Mouse (Mus musculus) ES-Bruce4 (cell line): Measurements from ENCODE around the gene Cep70. TPM values are rescaled to one million over a fixed set of nuclear protein-coding genes. Genes with fewer than 3 reads are reported as not detected.

Source experiments
- H3K27ac ChIP-seq: 2 replicates; pipeline ENCODE4 v1.5.1; 2012; ENCODE audit warnings: low read length, inconsistent platforms; ENCODE audit not compliant: insufficient read depth
- H3K27me3 ChIP-seq: 2 replicates; pipeline ENCODE4 v1.6.1; 2012; ENCODE audit warnings: mild to moderate bottlenecking, low read length, inconsistent platforms; ENCODE audit not compliant: control insufficient read depth, poor library complexity, insufficient read depth, severe bottlenecking
- H3K36me3 ChIP-seq: 2 replicates; pipeline ENCODE4 v1.6.1; 2012; ENCODE audit warnings: inconsistent platforms, mild to moderate bottlenecking, low read length, moderate library complexity; ENCODE audit not compliant: control insufficient read depth, poor library complexity, insufficient read depth, severe bottlenecking
- H3K4me1 ChIP-seq: one replicate; pipeline ENCODE4 v1.8.1; 2011; ENCODE audit warnings: low read length; ENCODE audit not compliant: control insufficient read depth, insufficient read depth
- H3K4me3 ChIP-seq: 2 replicates; pipeline ENCODE4 v1.5.1; 2011; ENCODE audit warnings: low read depth, mild to moderate bottlenecking, low read length
- H3K9ac ChIP-seq: 2 replicates; pipeline ENCODE4 v1.6.1; 2012; ENCODE audit warnings: low read depth, mild to moderate bottlenecking, inconsistent platforms; ENCODE audit not compliant: poor library complexity, severe bottlenecking
- H3K9me3 ChIP-seq: replicated peaks from 2 replicates; pipeline ENCODE4 v1.6.1; 2012; ENCODE audit warnings: mild to moderate bottlenecking, low read length, inconsistent platforms; ENCODE audit not compliant: control insufficient read depth, poor library complexity, insufficient read depth, severe bottlenecking
- CTCF ChIP-seq: IDR thresholded peaks from one replicate; pipeline ENCODE4 v1.8.1; 2011; ENCODE audit warnings: low read depth, low read length
- EP300 ChIP-seq: IDR thresholded peaks from 2 replicates; pipeline ENCODE4 v1.6.1; 2011; ENCODE audit warnings: low read depth, low read length; ENCODE audit not compliant: insufficient read depth
- POLR2A ChIP-seq: IDR thresholded peaks from one replicate; pipeline ENCODE4 v1.8.1; 2011; ENCODE audit warnings: low read length; ENCODE audit not compliant: insufficient read depth
- polyA plus RNA-seq: library from polyadenylated mRNA; stranded (reverse); fragments of >200 nt; gene quantifications from 2 replicates; pipeline ENCODE4 v1.2.4, GENCODE M21; 2011; ENCODE audit warnings: low read depth; ENCODE audit not compliant: missing spikeins, insufficient read depth, insufficient read length

Gene Cep70
- polyA plus RNA-seq, 1 experiment: 51.7 TPM

DNA sequence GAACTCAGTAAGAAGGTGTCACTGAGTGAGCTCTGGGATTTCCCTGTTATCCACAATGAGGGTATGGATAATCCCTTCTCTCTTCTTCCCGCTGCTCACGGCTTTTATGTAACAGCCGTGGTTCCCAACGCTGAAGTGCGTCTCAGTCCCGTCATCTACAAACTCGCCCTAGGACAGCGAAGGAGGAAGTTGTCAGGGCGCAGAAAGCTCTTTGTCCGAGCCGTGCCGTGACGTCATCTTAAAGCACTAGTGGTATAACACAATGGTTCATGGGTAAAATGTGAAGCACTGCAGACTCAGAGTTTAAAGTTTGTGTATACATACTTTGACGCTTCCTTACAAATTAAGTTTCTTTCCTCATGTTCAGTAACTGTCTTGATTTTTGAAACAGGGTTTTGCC, 13.7 kb upstream of the Cep70 start:
- Histone ChIP-seq H3K36me3 (no peaks in the 10 kb centered on the region), H3K27me3 (no peaks in the 10 kb centered on the region), H3K4me1 (no peaks in the 10 kb centered on the region), H3K27ac (no peak overlapping the region), H3K4me3 (no peak overlapping the region), H3K9ac (no peak overlapping the region), H3K9me3 (no peaks in the 10 kb centered on the region)
- TF ChIP-seq EP300 (no peak), CTCF (no peak), POLR2A (no peak)

DNA sequence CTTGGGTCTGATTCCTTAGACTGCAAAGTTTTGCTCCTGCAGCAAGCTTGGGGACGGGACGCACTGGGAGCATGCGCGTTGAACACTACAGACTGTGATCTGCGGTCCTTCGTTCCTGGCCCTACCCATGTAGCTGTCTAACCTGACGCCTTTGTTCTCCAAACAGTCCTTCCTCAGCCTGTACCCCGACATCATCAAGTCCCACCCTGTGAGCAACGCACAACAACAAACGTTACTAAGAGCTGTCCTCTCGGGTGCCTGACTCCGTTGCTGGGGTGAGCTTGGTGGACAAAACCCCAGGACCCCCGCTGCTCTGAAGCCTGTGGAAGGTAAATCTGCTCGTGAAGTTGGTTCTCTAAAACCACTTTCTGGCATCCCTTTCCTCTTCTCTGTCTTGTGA, 6.0 kb upstream of the Cep70 start, which contains the start of gene Faiml:
Gene Faiml, minus strand, starts transcription at position 101 of the 400 bp plus-strand sequence.
- no peaks in the 10 kb centered on the region for H3K36me3 ChIP-seq
- H3K4me1 ChIP-seq: no peaks in the 10 kb centered on the region
- H3K27me3 ChIP-seq: no peaks in the 10 kb centered on the region
- no peak within 1 kb of the TSS for H3K9ac ChIP-seq
- peaks cover 4% of the 10 kb centered on the region; the same call in 1 of the 2 replicates for H3K9me3 ChIP-seq
- no peak for TF ChIP-seq POLR2A
- TF ChIP-seq EP300: no peak
- TF ChIP-seq CTCF: no peak
- H3K27ac ChIP-seq: no peak within 1 kb of the TSS
- H3K4me3 ChIP-seq: no peak within 1 kb of the TSS

DNA sequence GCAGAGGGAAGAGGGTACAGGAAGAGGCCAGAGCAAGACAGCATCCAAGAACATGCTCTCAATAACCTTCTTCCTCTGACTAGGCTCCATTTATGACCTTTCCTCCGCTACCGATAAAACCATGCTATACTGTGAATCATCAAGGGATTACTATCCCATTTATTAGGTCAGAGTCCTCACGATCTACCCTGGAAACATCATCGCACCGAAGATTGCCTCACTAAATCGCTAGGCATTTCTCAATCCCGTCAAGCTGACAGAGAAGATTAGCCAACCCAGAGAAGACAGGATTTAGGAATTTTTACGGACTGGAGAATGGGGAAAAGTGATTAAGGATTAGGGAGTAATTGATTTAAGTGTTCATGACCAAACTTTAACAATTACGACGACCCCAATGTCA, 4.9 kb upstream of the Cep70 start:
- peaks cover 4% of the 10 kb centered on the region; the same call in 1 of the 2 replicates for H3K9me3 ChIP-seq
- H3K27ac ChIP-seq: no peak overlapping the region
- no peaks in the 10 kb centered on the region for H3K4me1 ChIP-seq
- no peak for TF ChIP-seq CTCF
- TF ChIP-seq POLR2A: no peak
- no peak for TF ChIP-seq EP300
- H3K9ac ChIP-seq: no peak overlapping the region
- no peaks in the 10 kb centered on the region for H3K36me3 ChIP-seq
- H3K27me3 ChIP-seq: no peaks in the 10 kb centered on the region
- H3K4me3 ChIP-seq: no peak overlapping the region

DNA sequence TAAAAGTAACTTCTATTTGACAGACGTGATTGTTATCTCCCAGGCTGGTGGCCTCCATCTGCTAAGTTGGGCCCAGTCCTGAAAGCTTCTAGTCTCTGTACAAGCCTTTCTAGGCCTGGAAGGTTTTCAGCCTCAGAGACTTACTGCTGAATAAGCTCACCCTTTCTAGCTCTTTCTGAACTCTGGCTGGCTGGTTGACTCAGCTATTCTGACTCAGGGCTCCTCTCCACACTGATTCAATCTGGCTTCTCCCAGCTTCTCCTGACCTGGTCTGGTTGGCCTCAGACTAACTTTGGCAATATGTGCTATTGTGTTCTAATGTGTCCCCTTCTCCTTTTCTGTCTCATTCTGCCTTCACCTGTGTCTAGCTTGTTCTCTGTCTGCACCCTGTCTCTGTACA, 3.9 kb upstream of the Cep70 start:
- no peaks in the 10 kb centered on the region for H3K27me3 ChIP-seq
- no peak overlapping the region for H3K9ac ChIP-seq
- H3K9me3 ChIP-seq: peaks cover 4% of the 10 kb centered on the region; the same call in 1 of the 2 replicates
- no peaks in the 10 kb centered on the region for H3K36me3 ChIP-seq
- no peaks in the 10 kb centered on the region for H3K4me1 ChIP-seq
- H3K27ac ChIP-seq: no peak overlapping the region
- TF ChIP-seq POLR2A: no peak
- TF ChIP-seq CTCF: no peak
- TF ChIP-seq EP300: no peak
- no peak overlapping the region for H3K4me3 ChIP-seq

DNA sequence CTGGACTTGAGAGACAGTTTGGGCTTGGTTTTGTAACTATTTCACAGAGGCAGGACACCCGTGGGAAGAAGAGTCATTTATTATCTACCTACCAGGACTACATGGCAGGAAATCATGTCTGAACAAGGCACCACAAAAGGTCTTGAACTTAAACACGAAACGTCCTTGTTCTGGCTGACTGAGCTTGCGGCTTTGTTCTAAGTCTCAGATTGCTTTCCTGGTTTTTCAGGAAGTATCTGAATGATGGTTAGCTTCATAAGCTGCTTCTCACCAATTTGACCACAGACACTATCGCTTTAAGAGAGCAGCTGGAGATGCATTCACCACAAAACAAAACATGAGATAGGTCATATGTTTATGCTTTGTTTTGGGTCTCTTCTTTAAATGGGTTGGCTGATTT, 2.6 kb upstream of the Cep70 start:
- no peak overlapping the region for H3K27ac ChIP-seq
- H3K4me1 ChIP-seq: no peaks in the 10 kb centered on the region
- H3K36me3 ChIP-seq: 0 out of 2 replicates have a peak, but pooled peaks cover 2% of the 10 kb centered on the region
- no peak overlapping the region for H3K4me3 ChIP-seq
- no peaks in the 10 kb centered on the region for H3K27me3 ChIP-seq
- H3K9me3 ChIP-seq: peaks cover 4% of the 10 kb centered on the region; the same call in 1 of the 2 replicates
- no peak for TF ChIP-seq EP300
- TF ChIP-seq POLR2A: no peak
- no peak for TF ChIP-seq CTCF
- H3K9ac ChIP-seq: no peak overlapping the region

DNA sequence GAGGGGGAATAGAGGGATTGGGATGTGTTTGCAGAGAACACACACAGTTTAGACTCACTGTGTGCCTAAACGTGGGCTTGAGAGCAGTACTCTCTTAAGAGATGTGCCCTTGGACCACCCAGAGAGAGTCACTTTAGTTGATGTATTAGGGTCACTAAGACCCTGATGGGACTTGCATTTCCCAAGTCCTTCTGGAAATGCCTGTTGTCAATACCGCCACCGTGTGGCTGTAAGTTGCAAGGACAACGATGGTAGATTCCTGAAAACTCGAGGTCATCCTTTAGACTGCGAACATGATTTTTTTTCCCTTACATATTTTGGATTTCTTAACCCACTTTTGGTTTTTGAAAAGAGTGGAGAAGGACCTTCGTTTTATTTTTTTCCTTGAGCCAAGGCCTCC, 1.1 kb upstream of the Cep70 start:
- no peak overlapping the region for H3K9ac ChIP-seq
- H3K27me3 ChIP-seq: no peaks in the 10 kb centered on the region
- peaks cover 4% of the 10 kb centered on the region; the same call in 1 of the 2 replicates for H3K9me3 ChIP-seq
- H3K36me3 ChIP-seq: peaks cover 4% of the 10 kb centered on the region; the same call in 1 of the 2 replicates
- TF ChIP-seq CTCF: no peak
- TF ChIP-seq POLR2A: no peak
- no peak for TF ChIP-seq EP300
- no peak overlapping the region for H3K4me3 ChIP-seq
- no peak overlapping the region for H3K27ac ChIP-seq
- no peaks in the 10 kb centered on the region for H3K4me1 ChIP-seq
